In the genomic region with DNA sequence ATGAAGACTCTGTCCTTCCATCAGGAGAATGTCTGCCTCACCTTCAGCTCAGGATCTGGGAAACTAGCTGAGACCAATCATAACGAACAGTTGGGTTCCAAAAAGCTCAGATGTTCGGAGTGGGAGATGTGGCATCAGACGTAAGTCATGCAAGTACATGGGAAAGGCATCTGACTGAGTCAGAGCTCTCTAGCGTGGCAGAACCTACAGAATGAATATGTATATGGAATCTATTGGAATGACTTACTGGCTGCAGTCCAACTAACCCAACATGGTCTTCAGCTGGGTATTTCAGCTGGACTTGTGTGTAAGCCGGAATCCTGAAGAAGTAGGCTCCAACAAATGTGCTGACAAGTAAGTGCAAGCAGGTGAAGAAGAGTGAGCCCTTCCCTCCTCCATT, we compare ENCODE assay signal across 20 mouse cellular contexts.
A peak's percentile ranks its signal among the peaks of the same experiment; 100 is the strongest.
DNase-seq lines count a peak whose midpoint lies in the region; ATAC-seq and TF ChIP-seq lines count a peak whose summit lies in the region.
"Had no signal": no experiment of that assay in that cellular context is flagged by ENCODE, and none has a peak within 500 bp of the region (broad histone marks: within the 10 kb centered on the region; RNA-seq: fewer than 3 reads in every experiment).

No protein-coding gene starts in this region.

- H3K36me3 ChIP-seq in forebrain, postnatal 0 days (ENCODE audit: insufficient read depth), result no peaks in the 10 kb centered on the region
- no peaks in the 10 kb centered on the region for H3K36me3 ChIP-seq in forebrain, embryonic 13.5 days (ENCODE audit: poor library complexity, severe bottlenecking)
- H3K36me3 ChIP-seq: embryonic facial prominence, embryonic 10.5 days; embryonic facial prominence, embryonic 12.5 days; G1E had no signal

- H3K4me3 ChIP-seq in forebrain, postnatal 0 days (ENCODE audit: low read depth, low read length), result no peak overlapping the region
- H3K4me3 ChIP-seq in forebrain, embryonic 13.5 days, result no peak overlapping the region
- H3K4me3 ChIP-seq: embryonic facial prominence, embryonic 10.5 days; embryonic facial prominence, embryonic 12.5 days had no signal

- H3K9me3 ChIP-seq in forebrain, postnatal 0 days (ENCODE audit: low read length), result no peaks in the 10 kb centered on the region
- H3K9me3 ChIP-seq in forebrain, embryonic 13.5 days (replicated peaks), result no peaks in the 10 kb centered on the region
- H3K9me3 ChIP-seq: embryonic facial prominence, embryonic 10.5 days; embryonic facial prominence, embryonic 12.5 days had no signal

- DNase-seq in forebrain, postnatal 0 days, result no peak
- DNase-seq in NIH3T3 (ENCODE audit: low read depth), result peak; percentile 58
- DNase-seq in telencephalon, adult 2 months (ENCODE audit: low read depth, low spot score), result peak; percentile 17
- no peak for DNase-seq in cerebellum, adult 9-11 months
- DNase-seq: adrenal gland, adult 8-10 months; adrenal gland, postnatal 14 days; adrenal gland, postnatal 36 days; B cell, adult 2 months; cerebellum, adult 11 months; cerebellum, adult 18-20 months; cerebellum, adult 8-10 months; cerebellum, postnatal 10 days; cerebellum, postnatal 25 days had no signal

- H3K27me3 ChIP-seq in forebrain, postnatal 0 days (ENCODE audit: insufficient read depth, low read length), result no peaks in the 10 kb centered on the region
- H3K27me3 ChIP-seq in forebrain, embryonic 13.5 days, result peaks cover 14% of the 10 kb centered on the region

- H3K27ac ChIP-seq in forebrain, postnatal 0 days (ENCODE audit: low read depth, low read length), result no peak overlapping the region
- no peak overlapping the region for H3K27ac ChIP-seq in forebrain, embryonic 13.5 days
- H3K27ac ChIP-seq: embryonic facial prominence, embryonic 10.5 days; embryonic facial prominence, embryonic 12.5 days had no signal

- no peak for TF ChIP-seq CTCF in forebrain, postnatal 0 days (IDR thresholded peaks at IDR 0.05; ENCODE audit: low read depth)

- 0 out of 2 replicates have a peak, but pooled peaks have one; percentile 14 for ATAC-seq in forebrain, postnatal 0 days
- no peak for ATAC-seq in forebrain, embryonic 13.5 days
- ATAC-seq: CD4-positive, CD25-positive, alpha-beta regulatory T cell, adult 4 months; forebrain, embryonic 14.5 days; forebrain, embryonic 16.5 days had no signal

- H3K9ac ChIP-seq in forebrain, postnatal 0 days, result no peak overlapping the region
- H3K9ac ChIP-seq in forebrain, embryonic 13.5 days, result no peak overlapping the region
- H3K9ac ChIP-seq: embryonic facial prominence, embryonic 12.5 days had no signal

- H3K4me2 ChIP-seq in forebrain, postnatal 0 days (ENCODE audit: low read depth), result no peak overlapping the region
- H3K4me2 ChIP-seq in forebrain, embryonic 13.5 days, result no peak overlapping the region
- H3K4me2 ChIP-seq: embryonic facial prominence, embryonic 12.5 days had no signal

- 71% methylated on average over 5 of the region's 5 CpGs for whole genome bisulfite sequencing in forebrain, postnatal 0 days
- WGBS in forebrain, embryonic 13.5 days, result 87% methylated on average over 5 of the region's 5 CpGs

- H3K4me1 ChIP-seq in forebrain, postnatal 0 days (ENCODE audit: insufficient read depth), result no peaks in the 10 kb centered on the region
- peaks cover 31% of the 10 kb centered on the region for H3K4me1 ChIP-seq in forebrain, embryonic 13.5 days
- H3K4me1 ChIP-seq: embryonic facial prominence, embryonic 12.5 days had no signal

Comparison
In these comparisons a context has a peak if more than half of its experiments do, and no peak if none do; other contexts are left out.
1. DNase-seq: peak in NIH3T3 (single experiment) and telencephalon, adult 2 months (single experiment); none in forebrain, postnatal 0 days (single experiment) and cerebellum, adult 9-11 months (single experiment).